Mouse (Mus musculus) G1E-ER4 (cell line): ENCODE data around the gene Spsb2. TPM values are rescaled to one million over a fixed set of nuclear protein-coding genes. Genes with fewer than 3 reads are reported as not detected.

Experiments used
- GATA1 ChIP-seq: IDR thresholded peaks from one replicate; pipeline ENCODE4 v1.8.0; 2012; ENCODE audit warnings: low read length, inconsistent platforms
- polyA plus RNA-seq: library from polyadenylated mRNA; stranded (reverse); fragments of >175 nt; gene quantifications from 2 replicates; pipeline ENCODE4 v1.2.3, GENCODE M21; 2012

Spsb2 gene
- polyA plus RNA-seq, 1 experiment = 11.7 TPM

DNA sequence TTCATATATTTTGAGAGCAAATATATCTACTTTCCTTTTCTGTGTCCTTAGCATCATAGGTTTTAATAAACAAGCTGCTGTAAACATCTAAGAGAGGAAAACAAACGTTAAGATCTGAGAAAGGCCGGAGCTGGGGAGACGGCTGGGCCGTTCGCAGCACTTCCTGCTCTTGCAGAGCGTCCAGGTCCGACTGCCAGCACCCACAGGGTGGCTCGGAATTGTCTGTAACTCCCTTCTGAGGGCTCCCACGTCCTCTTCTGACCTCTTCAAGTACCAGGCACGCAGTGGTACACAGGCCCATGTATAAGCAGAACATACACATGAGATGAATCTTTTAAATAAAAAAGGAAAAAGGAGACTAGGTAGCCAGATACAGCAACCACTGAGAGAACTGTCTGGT, 20.7 kb upstream of the Spsb2 start:
- TF ChIP-seq GATA1 = no peak

DNA sequence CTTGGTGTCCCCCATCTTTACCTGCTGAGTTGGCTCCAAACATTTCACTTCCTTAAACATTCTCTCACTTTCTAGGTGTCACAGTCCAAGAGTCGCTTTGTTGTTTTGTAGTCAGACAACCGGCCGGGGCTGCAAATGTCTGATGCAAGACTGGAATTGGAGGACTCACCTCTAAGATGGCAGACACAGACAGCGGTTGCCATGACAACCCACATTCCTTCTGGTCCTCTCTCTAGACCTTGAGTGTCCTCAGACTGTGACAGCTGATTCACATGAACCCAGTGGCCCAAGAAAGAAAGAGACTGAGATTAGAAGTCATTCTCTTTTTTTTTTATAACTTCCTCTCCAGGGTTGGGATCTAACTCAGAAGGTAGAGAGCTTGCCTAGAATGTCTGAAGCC, 18.9 kb upstream of the Spsb2 start:
- TF ChIP-seq GATA1 = no peak

DNA sequence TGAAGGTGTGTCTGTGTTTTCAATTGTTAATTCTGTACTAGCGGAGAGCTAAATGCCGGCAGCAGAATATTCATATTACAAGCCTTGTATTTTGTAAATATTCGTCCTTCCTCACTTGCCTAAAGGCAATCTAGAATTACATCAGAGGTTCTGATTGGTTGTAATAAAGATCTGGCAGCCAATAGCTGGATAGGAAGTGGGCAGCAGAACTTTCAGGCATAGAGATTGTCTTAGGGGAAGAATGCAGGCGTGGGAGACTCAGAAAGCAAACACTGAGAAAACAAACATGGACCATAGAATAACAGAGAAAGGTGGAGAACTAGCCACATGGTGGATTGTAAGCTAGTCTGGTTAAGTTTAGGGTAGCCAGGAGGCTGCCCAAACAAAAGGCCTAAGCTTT, 18.3 kb upstream of the Spsb2 start:
- no peak for TF ChIP-seq GATA1

DNA sequence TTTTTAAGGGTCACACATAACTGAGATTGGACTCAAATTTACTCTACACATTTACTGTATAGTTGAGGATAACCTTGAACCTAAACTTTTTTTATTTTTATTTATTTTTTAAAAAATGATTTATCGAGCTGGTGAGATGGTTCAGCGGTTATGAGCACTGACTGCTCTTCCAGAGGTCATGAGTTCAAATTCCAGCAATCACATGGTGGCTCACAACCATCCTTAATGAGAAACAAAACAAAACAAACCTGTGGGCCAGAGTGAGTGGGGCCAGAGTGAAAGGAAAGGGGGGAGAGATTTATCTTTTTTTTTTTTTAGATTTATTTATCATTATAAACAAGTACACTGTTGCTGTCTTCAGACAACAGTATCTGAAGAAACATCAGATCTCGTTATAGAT, 16.6 kb upstream of the Spsb2 start:
- TF ChIP-seq GATA1 = no peak

DNA sequence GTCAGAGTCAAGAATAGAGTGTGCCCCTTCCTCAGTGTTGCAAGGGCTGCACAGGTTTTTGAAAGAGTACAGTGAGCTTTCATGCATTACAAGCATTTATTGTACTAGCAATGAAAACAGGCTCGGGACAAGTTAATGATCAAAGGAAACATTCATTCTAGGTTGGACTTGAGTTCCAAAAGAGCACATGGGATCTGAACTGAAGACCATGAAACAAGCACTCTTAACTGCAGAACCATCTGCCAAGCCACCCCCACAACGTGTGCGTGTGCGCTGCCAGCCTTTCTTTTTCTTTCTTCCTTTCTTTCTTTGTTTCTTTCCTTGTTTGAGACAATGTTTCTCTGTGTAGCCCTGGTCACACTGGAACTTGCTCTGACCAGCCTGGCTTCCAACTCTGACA, 12.7 kb upstream of the Spsb2 start:
- TF ChIP-seq GATA1 = no peak

DNA sequence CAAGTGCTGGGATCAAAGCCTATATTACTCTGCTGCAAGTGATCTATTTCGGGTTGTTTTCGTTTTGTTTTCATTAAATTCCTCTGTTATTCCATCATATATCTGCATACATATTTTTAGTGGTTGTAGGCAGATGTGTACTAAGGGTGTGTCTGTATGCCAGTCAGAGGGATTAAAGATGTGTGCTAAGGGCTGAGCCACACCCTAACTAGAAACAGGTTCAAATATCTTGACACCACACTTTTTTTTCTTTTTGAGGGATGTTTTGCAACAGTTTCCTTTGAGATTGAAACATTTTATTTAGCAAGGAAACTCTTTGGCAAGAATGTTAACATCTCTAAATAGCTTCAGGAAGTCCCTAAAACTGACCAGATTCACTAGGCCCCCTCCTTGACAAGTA, 12.3 kb upstream of the Spsb2 start:
- no peak for TF ChIP-seq GATA1

DNA sequence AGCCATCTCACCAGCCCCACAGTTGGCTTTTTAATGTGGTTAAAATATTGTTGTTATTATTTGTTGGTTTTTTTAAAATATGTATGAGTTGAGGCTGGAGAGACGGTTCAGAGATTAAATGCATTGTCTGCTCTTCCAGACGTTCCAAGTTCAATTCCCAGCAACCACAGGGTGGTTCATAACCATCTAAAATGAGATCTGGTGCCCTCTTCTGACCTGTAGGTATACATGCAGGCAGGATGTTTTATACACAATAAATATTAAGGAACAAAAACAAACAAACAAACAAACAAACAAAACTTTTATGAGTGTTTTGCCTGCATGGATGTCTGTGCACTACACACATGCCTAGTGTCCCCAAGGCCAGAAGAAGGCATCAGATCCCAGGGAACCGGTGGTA, 5.4 kb upstream of the Spsb2 start:
- TF ChIP-seq GATA1 = no peak

DNA sequence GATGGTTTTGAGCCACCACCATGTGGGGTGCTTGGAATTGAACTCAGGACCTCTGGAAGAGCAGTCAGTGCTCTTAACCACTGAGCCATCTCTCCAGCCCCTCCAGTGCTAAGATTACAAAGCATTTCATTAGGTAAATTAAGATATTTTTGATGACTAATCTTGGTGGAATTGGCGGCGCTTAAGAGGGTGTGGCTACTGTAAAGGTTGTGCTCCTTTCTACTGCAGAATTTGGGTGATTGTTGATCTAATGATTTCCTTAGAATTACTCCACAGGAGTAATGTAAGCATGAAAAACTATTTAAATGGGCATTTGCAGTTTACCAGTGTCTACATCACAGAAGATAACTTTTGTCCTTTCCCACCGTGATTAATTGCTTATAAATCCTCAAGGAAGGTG, 4.1 kb upstream of the Spsb2 start:
- TF ChIP-seq GATA1 = no peak

DNA sequence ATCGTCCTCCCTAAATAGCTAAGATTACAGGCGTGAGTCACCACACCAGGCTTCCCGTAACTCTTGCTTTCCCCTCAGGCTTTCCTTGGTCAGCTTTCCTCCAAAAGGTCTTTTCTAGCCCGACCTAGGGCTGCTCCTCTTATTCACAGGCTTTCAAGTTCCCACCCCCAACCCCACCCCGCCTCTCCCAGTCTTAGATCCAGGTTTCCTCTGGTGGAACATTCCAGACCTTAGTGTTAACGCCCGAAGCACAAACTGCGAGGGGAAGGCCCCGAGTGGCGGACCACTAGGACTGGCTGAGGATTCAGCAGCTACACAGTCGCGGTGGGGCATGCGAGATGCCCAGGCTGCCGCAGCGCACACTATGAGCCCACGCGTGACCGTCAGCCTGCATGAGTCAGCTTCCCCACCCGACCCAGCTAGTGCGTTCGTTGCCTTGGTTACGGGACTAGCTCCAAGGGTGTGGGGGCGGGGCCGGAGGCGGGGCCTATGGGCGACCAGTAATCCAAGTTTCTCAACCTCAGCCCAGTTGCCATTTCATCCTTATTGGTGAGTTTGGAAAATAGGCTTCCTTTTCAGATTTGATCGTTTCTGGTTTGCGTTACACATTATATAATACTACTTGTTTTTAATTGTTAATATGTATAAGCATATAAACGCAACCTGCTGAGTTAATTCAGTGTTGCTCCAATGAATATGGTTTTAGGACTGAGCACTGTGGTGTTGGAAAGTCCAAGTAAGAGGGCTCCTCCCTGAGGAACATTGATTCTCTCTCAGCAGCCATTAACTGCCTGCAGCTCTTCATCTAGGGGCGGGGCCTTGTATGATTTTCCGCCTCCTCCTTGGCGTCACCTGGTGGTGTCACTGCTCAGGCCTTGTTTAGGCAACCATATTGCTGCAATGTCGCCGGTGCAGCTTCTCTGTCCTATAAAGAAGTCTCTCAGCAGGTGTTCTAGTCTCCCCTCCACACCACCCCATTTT, 2.8 kb upstream of the Spsb2 start:
- TF ChIP-seq GATA1 = no peak

DNA sequence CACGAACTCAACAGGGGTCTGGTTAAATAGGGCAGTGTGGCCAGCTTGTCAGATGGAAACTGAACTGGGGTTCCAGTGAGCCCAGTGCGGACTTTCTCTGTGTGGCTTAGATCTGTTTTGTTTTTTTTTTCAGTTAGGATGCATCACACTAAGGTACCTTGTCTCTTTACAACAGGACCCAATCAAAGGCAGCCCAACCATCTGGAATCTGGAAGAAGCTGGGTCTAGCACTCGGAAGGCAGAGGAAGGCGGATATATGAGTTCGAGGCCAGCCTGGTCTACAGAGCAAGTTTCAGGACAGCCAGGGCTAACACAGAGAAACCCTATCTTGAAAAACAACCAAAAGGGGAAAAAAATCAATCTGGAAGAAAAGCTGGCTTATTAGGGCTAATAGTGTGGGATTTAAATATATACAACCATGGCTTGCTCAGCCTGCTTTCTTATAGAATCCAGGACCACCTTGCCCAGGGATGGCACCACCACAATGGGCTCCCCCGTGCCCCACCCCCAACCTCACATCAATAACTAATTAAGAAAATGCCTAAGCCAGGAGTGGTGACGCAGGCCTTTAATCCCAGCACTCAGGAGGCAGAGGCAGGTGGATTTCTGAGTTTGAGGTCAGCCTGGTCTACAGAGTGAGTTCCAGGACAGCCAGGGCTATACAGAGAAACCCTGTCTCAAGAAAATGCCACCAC, 1.9 kb upstream of the Spsb2 start:
- TF ChIP-seq GATA1 = no peak

DNA sequence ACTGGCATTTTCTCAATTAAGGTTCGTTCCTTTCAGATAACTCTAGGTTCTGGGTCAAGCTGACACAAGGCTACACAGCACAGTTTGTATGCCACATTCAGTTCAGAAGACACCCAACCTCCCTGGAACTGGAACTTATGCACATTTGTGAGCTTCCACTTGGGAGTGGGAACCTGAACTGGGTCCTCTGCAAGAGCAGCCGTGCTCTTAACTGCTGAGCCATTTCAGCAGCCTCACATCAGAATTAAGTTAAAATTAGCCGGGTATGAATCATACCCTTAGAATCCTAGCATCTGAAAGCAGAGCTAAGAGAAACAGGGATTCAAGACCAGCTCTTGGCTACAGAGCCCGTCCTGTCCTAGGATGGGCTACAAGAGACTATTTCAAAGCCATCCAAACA, 1.1 kb upstream of the Spsb2 start:
- no peak for TF ChIP-seq GATA1

DNA sequence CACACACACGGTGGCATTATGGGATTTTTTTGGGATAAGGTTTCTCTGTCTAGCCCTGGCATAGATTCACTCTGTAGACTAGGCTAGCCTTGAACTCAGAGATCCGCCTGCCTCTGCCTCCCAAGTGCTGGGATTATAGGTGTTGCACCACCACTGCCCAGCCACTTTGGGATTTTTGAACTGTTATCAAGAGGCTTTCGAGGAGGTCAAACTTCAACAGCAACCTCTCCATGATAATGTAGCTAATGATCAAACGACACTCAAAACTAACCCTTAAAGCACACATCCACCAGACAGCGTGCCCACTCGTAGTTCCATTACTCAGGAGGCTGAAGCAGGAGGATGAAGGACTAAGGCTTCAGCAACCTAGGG, 489 bp upstream of the Spsb2 start:
- TF ChIP-seq GATA1 = no peak

DNA sequence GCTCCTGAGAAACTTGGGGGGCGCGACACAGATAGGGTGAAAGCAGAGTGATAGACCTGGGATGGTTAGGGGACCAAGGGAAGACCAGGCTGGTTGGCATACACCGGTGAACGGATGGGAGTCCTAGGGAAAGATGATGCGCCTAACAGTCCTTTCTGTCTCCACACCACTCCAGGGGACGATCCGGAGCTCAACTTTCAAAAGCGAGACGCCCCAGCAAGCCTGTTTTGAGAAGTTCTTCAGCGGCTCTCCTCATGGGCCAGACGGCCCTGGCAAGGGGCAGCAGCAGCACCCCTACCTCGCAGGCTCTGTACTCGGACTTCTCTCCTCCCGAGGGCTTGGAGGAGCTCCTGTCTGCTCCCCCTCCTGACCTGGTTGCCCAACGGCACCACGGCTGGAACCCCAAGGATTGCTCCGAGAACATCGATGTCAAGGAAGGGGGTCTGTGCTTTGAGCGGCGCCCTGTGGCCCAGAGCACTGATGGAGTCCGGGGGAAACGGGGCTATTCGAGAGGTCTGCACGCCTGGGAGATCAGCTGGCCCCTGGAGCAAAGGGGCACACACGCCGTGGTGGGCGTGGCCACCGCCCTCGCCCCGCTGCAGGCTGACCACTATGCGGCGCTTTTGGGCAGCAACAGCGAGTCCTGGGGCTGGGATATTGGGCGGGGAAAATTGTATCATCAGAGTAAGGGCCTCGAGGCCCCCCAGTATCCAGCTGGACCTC, 752 bp downstream of the Spsb2 start:
- TF ChIP-seq GATA1 = no peak

DNA sequence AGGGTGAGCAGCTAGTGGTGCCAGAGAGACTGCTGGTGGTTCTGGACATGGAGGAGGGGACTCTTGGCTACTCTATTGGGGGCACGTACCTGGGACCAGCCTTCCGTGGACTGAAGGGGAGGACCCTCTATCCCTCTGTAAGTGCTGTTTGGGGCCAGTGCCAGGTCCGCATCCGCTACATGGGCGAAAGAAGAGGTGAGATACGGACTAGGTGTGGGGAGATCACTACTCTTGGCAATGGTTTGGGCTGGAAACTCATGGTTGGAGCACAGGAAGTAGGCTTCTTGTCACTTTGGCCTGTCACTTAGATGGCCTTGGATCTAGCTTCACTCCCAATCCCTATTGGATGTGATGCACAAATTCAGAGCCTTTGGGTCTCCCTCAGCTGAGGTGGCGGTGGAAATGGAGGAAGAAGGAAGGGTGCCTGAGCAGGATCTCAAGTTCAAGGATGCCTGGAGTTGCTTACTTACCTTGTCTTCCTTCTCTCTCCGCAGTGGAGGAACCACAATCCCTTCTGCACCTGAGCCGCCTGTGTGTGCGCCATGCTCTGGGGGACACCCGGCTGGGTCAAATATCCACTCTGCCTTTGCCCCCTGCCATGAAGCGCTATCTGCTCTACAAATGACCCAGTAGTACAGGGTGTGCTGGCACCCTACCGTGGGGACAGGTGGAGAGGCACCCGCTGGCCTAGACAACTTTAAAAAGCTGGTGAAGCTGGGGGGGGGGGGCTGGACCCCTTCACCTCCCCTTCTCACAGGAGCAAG, 1.5 kb downstream of the Spsb2 start:
- TF ChIP-seq GATA1 = no peak

DNA sequence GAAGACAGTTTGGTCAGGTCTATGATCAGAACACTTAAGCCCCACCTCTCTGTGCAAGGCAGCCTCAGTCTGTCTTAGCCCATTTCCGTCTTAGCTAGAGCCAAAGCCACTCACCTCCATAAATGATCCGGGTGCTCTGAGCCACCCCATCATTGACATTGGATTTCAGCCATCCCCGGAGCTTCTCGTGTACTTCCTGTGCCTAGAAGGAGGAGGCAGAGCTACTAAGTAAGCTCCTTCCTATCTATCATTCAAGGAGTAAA, 2.9 kb downstream of the Spsb2 start:
- TF ChIP-seq GATA1 = no peak
